Mouse (Mus musculus) lung, adult 2 months (tissue): Measurements from ENCODE around the gene Tdp1.

Source experiments
- CTCF ChIP-seq: fragments of 200-500 bp; IDR thresholded peaks from 2 replicates; pipeline ENCODE4 v1.5.1; 2011; ENCODE audit warnings: mild to moderate bottlenecking, low read length, control low read depth; ENCODE audit not compliant: insufficient read depth
- POLR2A ChIP-seq: fragments of 200-500 bp; IDR thresholded peaks from 2 replicates; pipeline ENCODE4 v1.6.1; 2011; ENCODE audit warnings: low read depth, mild to moderate bottlenecking, control low read depth, low read length, borderline replicate concordance; ENCODE audit errors: extremely low read depth

DNA sequence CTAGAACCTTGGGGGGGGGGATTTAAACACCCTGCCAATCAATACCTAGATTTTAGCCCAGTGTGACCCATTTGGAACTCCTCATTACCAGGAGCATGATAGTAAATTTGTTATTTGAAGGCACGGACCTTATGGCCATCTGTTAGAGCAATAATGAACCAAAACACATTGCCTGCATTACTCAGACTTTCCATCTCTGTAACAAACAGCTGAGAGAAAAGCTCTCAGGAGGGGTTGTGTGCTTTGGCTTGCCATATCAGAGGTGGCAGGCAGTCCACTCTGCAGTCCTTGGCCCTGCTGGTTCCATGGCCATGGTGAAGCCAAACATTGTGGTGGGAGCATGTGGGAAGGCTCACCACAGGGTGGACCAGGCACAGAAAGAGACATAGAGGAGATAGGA lies 44.8 kb downstream of the Tdp1 start:
- TF ChIP-seq CTCF (no peak), POLR2A (no peak)
